Mouse (Mus musculus) left cerebral cortex, adult 11 months (tissue): ENCODE measurements at regions not wholly inside any gene's neighbourhood (a gene's known extent, or its start where the extent isn't known, plus 50 kb on each side); places are given as distances from the start of the nearest gene placed in this dataset.
"Not testable (repeated sequence)": the region's sequence is repeated elsewhere in the genome, so short reads cannot be mapped to it uniquely, and the experiment has no call there.

ENCODE experiments used
- DNase-seq: peaks from one replicate; pipeline ENCODE4 v3.0.0; 2022; ENCODE audit warnings: low spot score

GRCm38 (mm10) chr9:90618154-90618553 is 347.6 kb upstream of the Tbc1d2b start:
- DNase-seq: no peak

- DNase-seq: no peak
Measured at GRCm38 (mm10) chr9:90597894-90598293, 327.3 kb upstream of the Tbc1d2b start.

- DNase-seq: no peak
Measured at GRCm38 (mm10) chr9:90556742-90557141, 286.1 kb upstream of the Tbc1d2b start.

- DNase-seq: no peak
Measured at GRCm38 (mm10) chr9:90556216-90556615, 285.6 kb upstream of the Tbc1d2b start.

- DNase-seq: no peak
Measured at GRCm38 (mm10) chr9:90547931-90548330, 277.3 kb upstream of the Tbc1d2b start.

- DNase-seq: no peak
Measured at GRCm38 (mm10) chr9:90546720-90547119, 276.1 kb upstream of the Tbc1d2b start.

- DNase-seq: not testable (repeated sequence)
Measured at GRCm38 (mm10) chr9:90537683-90538082, 267.1 kb upstream of the Tbc1d2b start.

GRCm38 (mm10) chr9:90533372-90533771 is 262.8 kb upstream of the Tbc1d2b start:
- no peak for DNase-seq

- no peak for DNase-seq
Measured at GRCm38 (mm10) chr9:90521186-90521585, 250.6 kb upstream of the Tbc1d2b start.

GRCm38 (mm10) chr9:90494888-90495287 is 224.3 kb upstream of the Tbc1d2b start:
- no peak for DNase-seq

- DNase-seq: peak; percentile 5
Measured at GRCm38 (mm10) chr9:90490561-90491152, 220.1 kb upstream of the Tbc1d2b start.

- DNase-seq: no peak
Measured at GRCm38 (mm10) chr9:90450579-90450978, 180.0 kb upstream of the Tbc1d2b start.

GRCm38 (mm10) chr9:90446957-90447356 is 176.4 kb upstream of the Tbc1d2b start:
- DNase-seq: peak; percentile 4

- DNase-seq: no peak
Measured at GRCm38 (mm10) chr9:90434902-90435301, 164.3 kb upstream of the Tbc1d2b start.

- no peak for DNase-seq
Measured at GRCm38 (mm10) chr9:90430898-90431297, 160.3 kb upstream of the Tbc1d2b start.

- DNase-seq: no peak
Measured at GRCm38 (mm10) chr9:90421662-90422061, 151.1 kb upstream of the Tbc1d2b start.

- DNase-seq: no peak
Measured at GRCm38 (mm10) chr9:90419762-90420541, 149.3 kb upstream of the Tbc1d2b start.

- no peak for DNase-seq
Measured at GRCm38 (mm10) chr9:90408789-90409188, 138.2 kb upstream of the Tbc1d2b start.

GRCm38 (mm10) chr9:90407573-90407972 is 137.0 kb upstream of the Tbc1d2b start:
- no peak for DNase-seq

- no peak for DNase-seq
Measured at GRCm38 (mm10) chr9:90388401-90388800, 117.8 kb upstream of the Tbc1d2b start.

GRCm38 (mm10) chr9:90385047-90385446 is 114.4 kb upstream of the Tbc1d2b start:
- DNase-seq: no peak

- no peak for DNase-seq
Measured at GRCm38 (mm10) chr9:90380099-90380498, 109.5 kb upstream of the Tbc1d2b start.

- DNase-seq: no peak
Measured at GRCm38 (mm10) chr9:90369568-90369967, 99.0 kb upstream of the Tbc1d2b start.

- DNase-seq: no peak
Measured at GRCm38 (mm10) chr9:90367745-90368144, 97.1 kb upstream of the Tbc1d2b start.
